Mouse (Mus musculus) urinary bladder, postnatal 10 days (tissue): Measurements from ENCODE around the gene Ssbp3.

Experiments
- DNase-seq: peaks from one replicate; pipeline ENCODE4 v3.0.0; 2022; ENCODE audit warnings: low spot score

Gene Ssbp3

DNA sequence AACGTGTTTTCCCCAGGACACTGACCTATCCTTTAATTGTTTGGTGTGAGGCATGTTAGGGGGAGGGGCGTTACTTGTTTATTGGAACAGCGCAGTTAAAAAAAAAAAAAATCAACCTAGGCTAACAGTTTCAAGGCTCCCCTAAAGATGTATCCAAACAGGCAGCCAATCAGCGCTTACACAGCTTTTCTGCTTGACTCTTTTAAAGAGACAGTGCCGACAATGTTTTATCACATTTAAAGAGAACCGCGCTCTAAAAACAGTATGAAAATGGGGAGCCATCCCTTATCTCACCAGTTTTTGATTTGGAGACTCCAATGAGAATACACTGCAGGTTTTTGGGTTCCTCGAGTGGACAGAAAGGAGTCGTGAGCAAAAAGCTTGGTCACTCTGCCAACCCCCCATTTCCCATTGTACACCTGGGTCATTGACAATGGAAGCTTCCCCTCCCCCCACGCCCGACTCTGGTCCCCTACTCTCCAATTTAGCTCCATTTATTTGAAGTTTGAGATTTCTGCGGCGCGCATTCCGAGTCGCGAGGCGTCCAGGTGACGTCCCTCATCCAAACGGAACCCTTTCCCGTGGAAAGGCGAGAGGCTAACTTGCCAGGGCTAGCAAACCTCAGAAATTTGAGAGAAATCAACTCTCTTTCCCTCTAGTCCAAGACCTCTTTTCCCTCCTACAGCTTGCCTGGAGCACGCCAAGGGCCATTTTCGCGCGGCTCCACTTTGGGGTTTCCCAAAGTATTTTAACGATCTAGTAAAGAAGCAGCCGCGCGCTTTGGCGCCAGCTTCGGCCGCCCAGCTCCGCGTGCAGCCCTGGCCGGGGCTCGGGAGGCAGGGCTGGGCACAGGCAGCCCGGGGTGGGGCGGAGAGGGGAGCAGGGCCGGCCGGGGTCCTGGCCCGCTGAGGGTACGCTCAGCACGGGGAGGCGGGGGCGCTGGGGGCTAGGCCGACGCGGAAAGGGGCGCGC, at the start of gene Ssbp3:
TSS of gene Ssbp3 (plus strand) at position 501 of the 972 bp plus-strand sequence.
- DNase-seq = no peak

DNA sequence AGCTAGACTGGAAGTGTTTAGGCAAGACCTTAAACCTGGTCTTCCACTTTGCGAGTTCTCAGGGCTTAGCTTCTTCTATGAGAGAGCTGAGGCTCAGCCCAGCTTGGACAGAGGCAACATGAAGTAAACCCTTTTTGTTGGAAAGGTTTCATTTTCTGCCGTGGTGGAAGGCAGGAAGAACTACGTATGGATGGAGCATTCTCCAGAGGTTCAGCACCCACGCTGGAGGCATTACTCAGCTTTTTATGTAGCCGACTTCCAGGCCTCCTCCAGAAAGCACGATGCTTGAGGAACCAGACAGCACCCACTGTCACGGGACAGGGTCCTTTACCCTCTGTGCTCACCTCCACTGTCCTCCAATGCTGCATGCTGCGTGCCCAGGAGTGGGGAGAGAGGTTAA, 48.6 kb upstream of the Ssbp3 start:
- DNase-seq = no peak

DNA sequence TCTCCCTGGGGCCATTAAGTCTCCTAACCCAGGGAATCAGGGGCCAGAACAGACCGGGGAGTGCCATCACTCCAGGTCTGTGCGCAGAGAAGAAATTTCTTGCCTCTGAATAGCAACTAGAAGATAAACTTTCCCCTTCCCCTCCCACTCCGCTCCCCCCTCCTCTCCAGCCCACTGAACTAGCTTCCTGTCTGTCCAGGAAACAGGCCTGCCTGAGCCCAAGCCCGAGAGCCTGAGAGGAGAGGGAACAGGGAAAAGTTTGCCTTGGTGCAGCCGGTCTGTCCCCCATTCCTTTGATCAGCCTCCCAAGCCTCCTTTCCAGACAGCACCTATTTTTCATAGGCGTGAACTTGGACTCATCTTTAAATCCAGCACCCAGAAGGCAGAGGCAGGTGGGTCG, 48.2 kb upstream of the Ssbp3 start:
- no peak for DNase-seq

DNA sequence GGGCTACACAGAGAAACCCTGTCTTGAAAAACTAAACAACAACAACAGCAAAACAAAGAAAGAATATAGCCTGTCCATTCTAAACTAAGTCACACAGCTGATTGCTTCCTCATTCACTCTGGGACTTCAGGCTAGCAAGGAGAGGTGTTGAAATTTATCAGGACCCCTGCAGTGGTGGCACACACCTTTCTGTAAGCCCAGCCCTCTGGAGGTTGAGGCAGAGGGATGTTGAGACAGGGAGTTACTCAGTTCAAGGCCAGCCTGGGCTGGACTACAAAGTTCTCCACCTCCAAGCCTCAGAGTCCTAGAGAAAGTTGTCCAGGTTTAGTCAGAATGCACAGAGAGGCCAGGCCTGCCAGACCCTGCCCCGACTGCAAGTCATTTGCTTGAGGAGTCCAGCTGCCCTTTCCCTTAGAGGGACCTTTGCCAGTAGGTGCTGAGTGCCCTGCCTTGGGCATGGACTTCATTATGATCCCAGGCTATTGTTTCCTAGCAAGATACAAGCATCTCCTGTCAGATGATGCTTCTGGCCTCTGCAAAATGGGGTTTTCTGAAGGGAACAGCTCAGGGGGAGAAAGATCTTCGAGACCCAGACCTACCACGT, 47.6 kb upstream of the Ssbp3 start:
- no peak for DNase-seq

DNA sequence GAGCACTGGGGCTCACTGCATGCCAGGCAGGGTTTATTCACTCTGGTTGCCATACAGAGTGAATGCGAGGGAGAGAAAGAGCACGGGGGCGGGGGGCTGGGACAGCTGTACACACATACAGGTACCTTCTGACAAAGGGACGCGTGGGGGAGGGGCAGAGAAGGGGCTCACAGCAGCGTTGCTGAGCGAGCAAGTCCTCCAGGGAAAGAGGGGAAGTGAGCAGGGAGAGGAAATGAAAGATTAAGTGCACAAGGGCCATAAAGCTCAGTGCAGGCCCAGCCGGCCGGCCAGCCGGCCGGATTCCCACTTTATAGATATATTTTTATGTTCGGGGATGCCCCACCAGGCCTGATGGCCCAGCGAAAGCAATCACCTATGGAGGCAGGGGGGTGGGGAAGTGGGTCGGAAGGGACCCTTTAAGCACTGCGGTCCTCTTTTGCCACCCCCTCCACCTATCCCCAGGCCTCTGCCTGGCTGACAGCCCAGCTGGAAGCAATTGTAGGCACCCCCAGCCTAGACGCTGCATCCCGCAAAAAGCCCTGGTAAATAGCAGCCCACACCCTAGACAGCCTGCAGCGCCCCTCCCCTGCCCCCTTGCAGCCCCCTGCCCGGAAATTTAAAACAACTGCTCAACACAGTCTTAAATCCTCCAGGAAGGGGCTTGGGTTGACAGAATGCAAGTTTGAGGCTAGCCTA, 44.9 kb upstream of the Ssbp3 start:
- DNase-seq = no peak

DNA sequence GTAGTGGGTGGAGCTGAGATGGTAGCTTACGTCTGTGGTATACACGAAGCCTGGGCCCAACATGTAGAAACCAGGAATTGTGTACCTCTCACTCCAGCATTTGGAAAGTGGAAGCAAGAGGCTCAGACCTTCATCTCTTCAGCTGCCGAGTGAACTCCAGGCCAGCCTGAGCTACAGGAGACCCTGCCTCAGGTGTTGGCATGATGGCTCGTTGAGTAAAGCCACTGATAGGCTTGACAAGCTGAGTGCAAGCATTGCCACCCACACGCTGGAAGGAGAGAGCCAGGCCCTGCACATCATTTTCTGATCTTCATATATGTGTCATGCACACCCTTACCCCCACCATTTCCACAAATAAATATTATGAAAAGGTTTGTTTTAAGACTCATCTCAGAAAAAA, 44.1 kb upstream of the Ssbp3 start:
- DNase-seq = no peak

DNA sequence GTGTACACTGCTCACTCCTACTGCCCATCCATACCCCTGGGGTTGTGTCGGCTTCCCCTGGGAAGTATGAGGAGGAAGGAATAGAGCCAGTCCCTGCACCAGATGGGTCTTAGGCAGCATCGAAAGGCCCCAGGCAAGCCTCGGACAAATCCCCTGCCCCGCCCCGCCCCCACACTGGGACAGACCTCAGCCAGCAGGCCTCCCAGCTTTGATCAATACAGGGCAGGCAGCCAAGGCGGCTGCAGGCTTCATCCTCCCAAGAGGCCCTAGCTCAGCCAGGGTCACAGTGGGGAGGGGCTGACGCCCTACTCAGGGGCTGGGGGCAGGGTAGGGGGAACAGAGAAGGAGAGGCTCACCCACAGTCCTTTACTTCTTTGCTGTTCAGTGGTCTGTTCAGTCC, 43.7 kb upstream of the Ssbp3 start:
- no peak for DNase-seq

DNA sequence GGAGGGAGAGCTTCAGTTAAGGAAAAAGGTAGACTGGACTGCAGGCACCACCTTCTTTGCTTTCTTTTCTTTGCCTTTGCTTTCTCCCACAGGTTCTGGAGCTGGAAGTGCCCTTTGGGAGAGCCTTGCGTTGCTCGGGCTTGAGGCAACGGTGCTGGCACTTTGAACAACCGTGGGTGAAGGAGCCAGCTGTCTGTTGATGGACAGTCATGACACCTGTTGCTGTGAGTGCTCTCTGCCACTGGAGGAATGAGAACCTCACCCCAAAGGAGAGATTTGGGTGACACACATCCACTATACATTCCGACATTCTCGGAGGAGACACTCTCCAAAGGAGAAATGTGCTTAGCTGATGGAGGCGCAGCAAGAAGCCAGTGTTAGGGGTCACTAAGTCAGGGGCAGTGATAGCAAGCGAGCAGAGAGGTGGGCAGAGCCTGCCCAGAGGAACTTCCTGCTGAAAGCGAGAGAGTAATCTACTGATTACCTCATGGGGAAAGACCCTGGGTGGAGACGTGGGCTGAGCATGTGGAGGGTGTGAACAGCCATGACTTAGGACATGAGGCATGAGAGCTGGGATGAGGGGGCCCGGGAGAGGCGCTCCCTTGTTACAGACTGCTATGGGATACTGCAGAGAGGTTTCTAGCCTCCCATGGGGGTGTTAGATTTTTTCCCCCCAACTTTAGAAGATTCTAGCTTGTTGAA, 41.6 kb upstream of the Ssbp3 start:
- DNase-seq = no peak

DNA sequence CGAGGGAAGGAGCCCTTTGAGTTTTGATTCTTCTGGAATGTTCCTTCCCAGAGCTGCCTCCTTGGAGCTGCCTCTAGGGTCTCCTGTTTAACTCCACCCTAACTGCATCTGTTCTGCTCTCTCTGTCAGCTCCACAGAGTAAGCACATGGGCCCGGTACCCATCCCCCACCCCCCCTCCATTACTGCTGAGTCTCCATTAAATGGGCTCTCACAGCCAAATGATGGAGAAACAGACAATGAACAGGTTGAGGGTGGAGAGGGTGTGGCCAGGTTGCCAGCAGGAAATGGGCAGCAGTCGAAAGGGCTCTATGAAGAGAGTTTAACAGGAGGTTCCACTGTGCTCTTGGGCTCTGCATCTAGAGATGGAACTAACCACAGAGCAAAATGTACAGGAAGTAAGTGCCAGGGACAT, 41.0 kb upstream of the Ssbp3 start:
- no peak for DNase-seq

DNA sequence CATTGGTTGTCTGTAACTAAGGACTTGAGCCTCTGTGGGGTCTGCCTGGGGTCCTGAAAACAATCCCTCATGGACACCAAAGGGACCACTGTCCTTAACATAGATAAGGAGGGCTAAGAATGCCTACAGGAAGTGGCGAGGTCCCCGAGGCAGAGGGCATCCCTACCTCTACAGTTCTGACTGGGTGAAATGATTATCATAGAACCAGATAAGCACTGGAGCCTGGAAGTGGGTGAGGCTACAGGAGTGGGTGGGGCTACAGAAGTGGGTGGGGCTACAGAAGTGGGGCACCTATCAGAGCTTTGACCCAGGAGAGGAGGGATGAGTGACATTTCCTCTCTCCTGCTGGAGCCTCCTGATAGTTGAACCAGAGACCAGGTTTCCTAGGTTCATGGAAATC, 39.9 kb upstream of the Ssbp3 start:
- no peak for DNase-seq

DNA sequence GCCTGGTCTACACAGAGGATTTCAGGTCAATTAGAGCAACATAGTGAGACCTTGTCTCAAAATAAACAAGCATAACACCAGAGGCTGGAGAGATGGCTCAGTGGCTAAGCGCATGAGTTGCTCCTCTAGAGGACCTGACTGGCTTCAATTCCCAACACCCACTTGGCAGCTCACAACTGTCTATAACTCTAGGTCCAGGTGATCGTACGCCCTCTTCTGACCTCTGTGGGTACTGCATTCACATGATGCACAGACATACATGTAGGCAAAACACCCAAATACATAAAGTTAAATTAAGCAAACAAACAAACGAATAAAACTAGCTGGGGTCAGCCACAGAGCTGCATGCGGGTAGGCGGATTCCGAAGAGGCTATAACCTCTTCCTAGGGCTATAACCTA, 36.0 kb upstream of the Ssbp3 start:
- DNase-seq = no peak

DNA sequence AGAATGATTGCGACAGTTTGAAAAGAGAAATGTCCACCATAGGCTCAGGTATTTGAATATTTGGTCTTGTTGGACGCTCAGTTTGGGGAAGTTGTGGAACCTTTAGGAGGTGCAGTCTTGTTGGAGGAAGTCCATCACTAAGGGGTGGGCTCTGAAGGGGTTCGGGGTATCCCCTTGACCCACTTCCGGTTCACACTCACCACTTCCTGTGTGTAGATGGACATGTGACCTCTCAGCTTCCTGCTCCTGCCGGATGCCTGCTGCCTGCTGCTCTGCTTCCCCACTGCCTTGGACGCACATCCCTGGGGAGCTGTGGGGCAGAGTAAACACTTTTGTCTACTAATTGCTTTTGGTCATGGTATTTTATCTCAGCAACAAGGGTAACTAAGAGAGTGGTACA, 29.4 kb upstream of the Ssbp3 start:
- DNase-seq = no peak

DNA sequence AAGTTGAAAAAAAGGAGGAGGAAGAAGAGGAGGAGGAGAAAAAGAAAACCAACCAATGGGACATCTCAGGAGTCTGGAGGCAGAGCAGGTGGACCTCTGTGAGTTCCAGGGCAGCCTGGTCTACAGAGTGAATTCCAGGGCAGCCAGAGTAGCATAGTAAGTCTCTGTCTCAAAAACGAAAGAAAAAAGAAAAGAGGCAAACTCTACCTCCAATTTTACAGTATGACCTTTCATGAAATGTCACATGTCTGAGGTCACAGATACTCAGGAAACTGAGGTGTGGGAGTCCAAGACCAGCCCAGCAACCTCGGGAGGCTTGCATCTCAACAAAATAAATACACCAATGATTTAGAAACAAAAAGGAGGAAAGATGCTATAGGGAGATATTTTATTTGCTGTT, 27.4 kb upstream of the Ssbp3 start:
- DNase-seq = no peak

DNA sequence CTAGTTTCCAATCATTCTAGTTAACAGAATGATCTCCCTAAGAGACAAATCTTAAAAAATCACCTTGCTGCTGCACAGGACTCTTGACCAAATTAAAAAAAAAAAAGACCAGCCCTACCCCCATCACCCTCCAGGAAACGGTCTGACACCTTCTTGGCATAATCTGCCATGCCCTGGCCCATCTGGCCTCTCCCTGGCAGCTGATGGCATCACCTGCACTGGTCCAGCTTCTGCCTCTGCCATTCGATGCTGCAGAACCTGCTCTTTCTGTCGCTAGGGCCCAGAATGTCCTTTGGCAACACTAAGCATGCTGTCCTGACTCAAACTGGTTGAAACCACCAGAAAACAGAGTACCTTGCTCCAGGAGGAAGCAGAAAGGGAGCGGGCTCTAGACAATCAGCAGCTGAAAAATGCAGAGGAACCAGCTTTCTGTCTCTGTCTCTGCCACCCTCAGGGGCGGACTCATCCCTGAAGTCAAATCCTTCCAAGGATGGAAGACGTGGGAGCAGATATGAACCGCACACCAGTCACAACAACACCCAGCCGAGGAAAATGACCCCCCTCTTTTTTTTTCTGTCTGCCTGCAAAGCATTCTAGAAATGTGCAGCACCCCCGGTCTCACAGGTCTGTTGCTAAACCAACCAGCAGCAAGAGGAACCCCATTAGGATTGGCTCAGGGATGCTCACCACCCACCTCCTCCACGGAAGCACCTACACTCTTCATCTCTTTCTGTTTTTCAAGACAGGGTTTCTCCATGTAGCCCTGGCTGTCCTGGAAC, 24.0 kb upstream of the Ssbp3 start:
- no peak for DNase-seq

DNA sequence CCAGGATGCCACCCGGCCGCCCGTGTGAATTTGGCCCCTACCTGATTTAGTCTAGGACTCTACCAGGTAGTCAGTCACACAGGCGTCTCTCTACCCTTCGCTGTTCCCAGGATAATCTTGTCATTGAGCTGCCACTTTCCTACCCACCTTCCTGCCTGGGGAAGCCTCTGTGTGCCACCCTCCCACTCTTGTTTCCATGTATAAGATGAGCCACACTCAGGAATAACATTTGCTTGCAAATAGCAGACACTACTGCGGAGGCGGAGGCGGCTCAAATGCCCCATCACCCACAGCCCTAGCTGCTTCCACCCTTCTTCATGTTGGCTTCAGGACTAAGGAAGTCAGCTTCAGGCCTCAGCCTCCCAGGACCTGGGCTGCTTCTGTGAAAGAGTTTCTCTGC, 14.4 kb upstream of the Ssbp3 start:
- DNase-seq = no peak

DNA sequence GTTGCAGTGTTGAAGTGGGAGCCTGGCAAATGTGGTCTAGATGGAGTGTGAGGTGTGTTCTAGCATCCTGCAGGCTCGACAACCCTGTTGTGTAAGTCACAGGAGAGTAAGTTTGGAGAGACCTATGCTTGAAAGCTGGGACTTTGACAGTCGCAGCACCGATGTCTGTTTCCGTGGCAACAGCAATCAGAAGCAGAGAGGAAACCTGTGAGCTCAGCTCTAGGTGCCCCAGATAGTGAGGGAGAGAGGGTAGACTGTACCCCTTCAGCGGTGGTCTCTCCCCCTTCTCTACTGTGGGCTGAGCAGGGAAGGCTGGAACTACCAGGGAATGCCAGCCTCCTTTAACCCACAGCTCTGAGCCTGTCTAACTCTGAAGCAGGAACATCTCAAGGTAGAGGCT, 11.6 kb upstream of the Ssbp3 start:
- DNase-seq = no peak

DNA sequence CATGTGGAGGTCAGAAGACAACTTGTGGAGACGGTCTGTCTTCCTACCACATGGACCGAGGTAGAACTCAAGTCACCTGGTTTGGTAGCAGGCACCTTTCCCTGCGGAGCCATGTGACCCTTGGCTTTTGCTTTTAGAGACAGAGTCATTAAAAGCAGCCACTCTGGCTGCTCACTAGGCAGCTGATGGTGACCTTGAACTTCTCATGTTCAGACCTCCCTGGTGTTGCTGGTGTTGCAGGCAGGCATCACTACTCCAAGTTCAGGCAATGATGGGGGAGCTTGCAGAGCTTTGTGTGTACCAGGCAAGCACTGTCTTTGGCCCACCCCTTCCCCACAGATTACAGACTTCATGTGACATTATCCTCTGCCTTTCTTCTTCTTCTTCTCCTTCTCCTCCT, 11.0 kb upstream of the Ssbp3 start:
- DNase-seq = no peak

DNA sequence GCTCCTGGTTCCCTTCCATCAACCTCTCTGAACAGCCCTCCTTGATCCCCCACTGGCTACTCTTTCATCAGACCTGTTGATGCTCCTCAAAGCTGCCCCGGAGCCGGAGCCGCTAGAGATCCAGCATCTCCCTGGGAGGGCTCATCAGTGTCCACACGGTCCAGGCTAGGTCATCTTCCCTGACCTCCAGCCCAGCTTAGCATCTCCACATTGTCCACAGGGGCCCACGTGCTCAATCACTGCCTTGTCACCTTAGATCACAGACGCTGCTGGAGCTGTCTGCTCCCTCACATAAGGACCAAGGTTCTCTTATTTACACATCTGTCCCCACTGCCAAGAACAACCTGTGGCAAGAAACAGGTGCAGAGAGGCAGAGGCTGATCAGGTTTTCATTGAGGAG, 9.8 kb upstream of the Ssbp3 start:
- DNase-seq = no peak

DNA sequence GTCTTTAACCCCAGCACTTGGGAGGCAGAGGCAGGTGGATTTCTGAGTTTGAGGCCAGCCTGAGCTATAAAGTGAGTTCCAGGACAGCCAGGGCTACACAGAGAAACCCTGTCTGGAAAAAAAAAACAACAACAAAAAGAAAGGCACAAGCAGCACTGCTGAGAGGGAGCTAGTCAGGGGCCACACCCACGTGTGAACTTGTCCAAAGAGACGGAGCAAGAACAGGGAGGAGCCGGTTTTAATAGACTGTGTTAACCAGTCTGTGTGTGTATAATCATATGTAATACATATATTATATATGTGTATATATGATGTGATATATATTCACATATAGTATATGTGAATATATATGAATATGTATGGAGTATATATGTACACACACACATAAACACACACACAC, 8.9 kb upstream of the Ssbp3 start:
- DNase-seq = no peak

DNA sequence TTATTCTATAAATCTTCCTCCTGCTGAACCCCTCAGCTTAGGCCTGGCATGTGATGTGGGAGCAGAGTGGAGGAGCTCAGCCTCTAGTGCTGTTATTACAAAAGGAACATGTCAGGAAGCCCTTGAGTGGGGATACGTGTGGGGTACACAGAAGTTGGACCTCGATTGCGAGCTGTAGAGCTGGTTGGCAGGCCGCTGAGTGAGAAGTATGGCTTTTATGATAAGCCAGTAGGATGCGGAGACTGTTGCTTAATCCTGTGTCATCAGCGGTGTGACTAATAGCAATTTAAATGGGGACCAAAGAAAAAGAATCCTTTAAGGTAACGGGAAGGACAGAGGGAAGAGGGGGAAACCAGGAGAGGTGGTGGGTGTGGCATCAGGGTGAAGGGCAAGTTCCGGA, 8.3 kb upstream of the Ssbp3 start:
- DNase-seq = no peak

DNA sequence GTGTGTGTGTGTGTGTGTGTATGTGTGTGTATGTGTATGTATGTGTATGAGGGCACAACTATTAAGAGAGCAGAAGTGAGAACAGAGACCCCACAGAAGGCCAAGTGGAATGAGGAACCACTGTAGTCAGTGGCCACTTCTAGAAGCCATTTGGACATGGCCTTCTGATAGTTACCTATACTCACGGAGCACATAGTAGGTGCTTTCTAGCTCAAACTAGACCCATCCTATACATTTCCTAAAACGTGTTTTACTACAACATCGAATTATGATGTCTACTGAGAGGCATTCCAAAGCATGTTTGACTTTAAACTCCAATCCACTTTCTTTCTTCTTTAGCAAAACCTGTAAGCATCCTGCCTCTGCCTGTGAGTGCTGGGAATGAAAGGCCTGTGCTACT, 4.6 kb upstream of the Ssbp3 start:
- no peak for DNase-seq
